Mouse (Mus musculus) megakaryocyte, embryonic 14.5 days (primary cell): ENCODE measurements around the gene Gm19345. TPM values are rescaled to one million over a fixed set of nuclear protein-coding genes. Genes with fewer than 3 reads are reported as not detected.

Experiments
- H3K27me3 ChIP-seq: replicated peaks from 2 replicates; pipeline ENCODE3; 2012; ENCODE audit warnings: inconsistent platforms
- H3K36me3 ChIP-seq: replicated peaks from 2 replicates; pipeline ENCODE3; 2012; ENCODE audit warnings: low read length, inconsistent platforms, mixed read lengths
- H3K4me1 ChIP-seq: 2 replicates; pipeline ENCODE4 v1.6.1; 2012; ENCODE audit warnings: inconsistent platforms
- H3K4me3 ChIP-seq: replicated peaks from 2 replicates; pipeline ENCODE3; 2012; ENCODE audit warnings: moderate library complexity, mild to moderate bottlenecking, inconsistent platforms
- H3K9me3 ChIP-seq: 2 replicates; pipeline ENCODE4 v1.6.1; 2012; ENCODE audit warnings: inconsistent platforms
- FLI1 ChIP-seq: IDR thresholded peaks from 2 replicates; pipeline ENCODE4 v1.6.1; 2012; ENCODE audit warnings: low read length, inconsistent platforms, mixed read lengths
- GATA1 ChIP-seq: IDR thresholded peaks from 3 replicates; pipeline ENCODE4 v1.6.1; 2012; ENCODE audit warnings: mixed read lengths, low read length, inconsistent platforms, borderline replicate concordance
- polyA plus RNA-seq: library from polyadenylated mRNA; stranded (reverse); fragments of >175 nt; gene quantifications from 2 replicates; pipeline ENCODE4 v1.2.3, GENCODE M21; 2012; ENCODE audit warnings: low replicate concordance; ENCODE audit not compliant: insufficient read depth

Gm19345 gene
- polyA plus RNA-seq, 1 experiment = 0.12 TPM

- H3K4me1 ChIP-seq = peaks cover 82% of the 10 kb centered on the region
- no peak overlapping the region for H3K4me3 ChIP-seq
- peaks cover 7% of the 10 kb centered on the region for H3K9me3 ChIP-seq
- H3K36me3 ChIP-seq = peaks cover 6% of the 10 kb centered on the region
- H3K27me3 ChIP-seq = no peaks in the 10 kb centered on the region
- TF ChIP-seq FLI1 = no peak
- no peak for TF ChIP-seq GATA1
These were observed 25.0 kb upstream of the Gm19345 start for GRCm38 (mm10) chr7:19826756-19827155.

DNA sequence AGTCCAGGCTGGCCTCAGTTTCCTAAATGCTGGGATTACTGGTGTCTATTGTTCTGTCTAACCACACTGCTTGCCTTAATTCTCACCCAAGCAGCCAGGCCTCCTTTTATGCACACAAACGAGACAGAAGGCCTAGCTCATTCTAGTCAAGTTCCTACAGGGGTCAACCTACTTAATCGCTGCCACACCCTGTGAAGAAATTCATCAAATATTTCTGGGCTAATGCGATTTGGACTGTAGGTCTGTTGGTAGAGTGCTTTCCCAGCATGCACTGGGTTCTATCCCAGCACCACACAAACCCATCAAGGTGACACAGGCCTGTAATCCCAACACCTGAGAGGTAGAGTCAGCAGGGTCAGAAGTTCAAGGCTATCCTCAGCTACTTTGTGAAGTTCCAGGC lies 22.1 kb upstream of the Gm19345 start:
- Histone ChIP-seq H3K27me3 (no peaks in the 10 kb centered on the region), H3K36me3 (peaks cover 6% of the 10 kb centered on the region), H3K4me3 (no peak overlapping the region), H3K9me3 (peaks cover 7% of the 10 kb centered on the region), H3K4me1 (peaks cover 74% of the 10 kb centered on the region)
- TF ChIP-seq FLI1 (no peak), GATA1 (no peak)

- no peak for TF ChIP-seq GATA1
- no peak for TF ChIP-seq FLI1
- H3K36me3 ChIP-seq = peaks cover 6% of the 10 kb centered on the region
- H3K27me3 ChIP-seq = no peaks in the 10 kb centered on the region
- peak overlapping the region; percentile 85 for H3K4me3 ChIP-seq
- peaks cover 7% of the 10 kb centered on the region for H3K9me3 ChIP-seq
- peaks cover 64% of the 10 kb centered on the region for H3K4me1 ChIP-seq
These were observed 21.1 kb upstream of the Gm19345 start for GRCm38 (mm10) chr7:19830682-19831156.

DNA sequence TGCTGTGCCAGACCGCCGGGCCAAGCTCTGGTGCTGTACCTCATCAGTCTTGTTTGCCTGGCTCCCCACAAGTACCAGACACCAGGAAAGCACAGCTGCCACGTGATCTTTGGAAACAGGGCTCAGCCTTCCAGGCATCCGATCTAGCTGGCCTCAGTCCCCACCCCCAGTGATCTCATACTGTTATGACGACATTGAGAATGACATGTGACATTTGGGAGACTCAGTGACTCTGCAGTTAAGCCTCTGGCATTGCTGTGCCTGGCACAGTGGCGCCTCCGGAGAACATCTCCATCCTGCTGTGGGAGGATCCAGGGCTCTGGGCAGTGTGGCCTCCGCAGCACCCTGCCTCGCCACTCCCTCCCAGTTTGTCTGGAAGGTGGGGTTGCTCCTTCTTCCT lies 20.0 kb upstream of the Gm19345 start:
- Histone ChIP-seq H3K36me3 (peaks cover 6% of the 10 kb centered on the region), H3K4me1 (peaks cover 56% of the 10 kb centered on the region), H3K4me3 (peak overlapping the region; percentile 85), H3K27me3 (no peaks in the 10 kb centered on the region), H3K9me3 (peaks cover 7% of the 10 kb centered on the region)
- TF ChIP-seq GATA1 (no peak), FLI1 (no peak)

DNA sequence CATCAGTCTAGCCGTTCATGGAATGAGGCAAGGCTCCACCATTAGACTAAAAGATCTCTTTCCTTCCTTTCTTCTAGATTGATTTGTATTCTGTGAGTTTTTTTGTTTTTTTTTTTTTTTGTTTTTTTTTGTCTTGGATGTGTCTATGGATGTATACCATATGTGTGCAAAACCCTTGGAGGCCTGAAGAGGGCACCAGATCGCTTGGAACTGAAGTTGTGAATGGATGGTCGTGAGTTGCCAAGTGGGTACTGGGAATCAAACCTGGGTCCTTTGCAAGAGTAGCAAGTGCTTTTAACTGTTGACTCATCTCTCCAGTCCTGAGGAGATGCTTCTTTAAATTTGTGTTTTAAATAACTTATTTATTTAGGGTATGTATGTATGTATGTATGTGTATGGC lies 17.7 kb upstream of the Gm19345 start:
- Histone ChIP-seq H3K27me3 (no peaks in the 10 kb centered on the region), H3K4me1 (peaks cover 56% of the 10 kb centered on the region), H3K36me3 (peaks cover 6% of the 10 kb centered on the region), H3K4me3 (no peak overlapping the region), H3K9me3 (peaks cover 7% of the 10 kb centered on the region)
- TF ChIP-seq FLI1 (no peak), GATA1 (no peak)

GRCm38 (mm10) chr7:19836843-19837242 lies 15.0 kb upstream of the Gm19345 start:
- Histone ChIP-seq H3K9me3 (no peaks in the 10 kb centered on the region), H3K27me3 (no peaks in the 10 kb centered on the region), H3K36me3 (no peaks in the 10 kb centered on the region), H3K4me1 (peaks cover 41% of the 10 kb centered on the region), H3K4me3 (no peak overlapping the region)
- no peak for TF ChIP-seq GATA1
- TF ChIP-seq FLI1 = no peak

GRCm38 (mm10) chr7:19840371-19840770 lies 11.4 kb upstream of the Gm19345 start:
- H3K27me3 ChIP-seq = peaks cover 10% of the 10 kb centered on the region
- TF ChIP-seq FLI1 = no peak
- TF ChIP-seq GATA1 = no peak
- H3K9me3 ChIP-seq = no peaks in the 10 kb centered on the region
- H3K4me1 ChIP-seq = peaks cover 51% of the 10 kb centered on the region
- no peaks in the 10 kb centered on the region for H3K36me3 ChIP-seq
- no peak overlapping the region for H3K4me3 ChIP-seq

DNA sequence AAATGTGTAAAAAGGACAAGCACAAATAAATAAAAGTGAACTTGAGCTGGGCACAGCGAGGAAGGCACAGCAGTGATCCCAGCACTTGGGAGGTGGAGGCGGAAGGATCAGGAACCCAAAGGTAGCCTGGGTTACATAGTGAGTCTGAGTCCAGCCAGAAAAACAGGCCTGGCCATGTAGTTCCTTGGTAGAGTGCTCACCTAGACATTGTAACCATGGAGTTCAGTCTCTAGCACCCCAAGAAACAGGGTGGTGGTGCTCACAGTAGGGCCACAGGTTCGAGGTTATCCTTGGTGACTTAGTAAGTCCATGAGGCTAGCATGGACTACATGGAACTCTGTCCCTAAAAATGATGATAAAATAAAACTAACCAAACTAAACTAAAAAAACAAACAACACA lies 10.9 kb upstream of the Gm19345 start:
- peaks cover 51% of the 10 kb centered on the region for H3K4me1 ChIP-seq
- no peaks in the 10 kb centered on the region for H3K9me3 ChIP-seq
- no peaks in the 10 kb centered on the region for H3K36me3 ChIP-seq
- H3K27me3 ChIP-seq = peaks cover 10% of the 10 kb centered on the region
- no peak overlapping the region for H3K4me3 ChIP-seq
- TF ChIP-seq GATA1 (no peak), FLI1 (no peak)

GRCm38 (mm10) chr7:19841686-19842413 lies 10.0 kb upstream of the Gm19345 start:
- peaks cover 10% of the 10 kb centered on the region for H3K27me3 ChIP-seq
- peaks cover 48% of the 10 kb centered on the region for H3K4me1 ChIP-seq
- no peaks in the 10 kb centered on the region for H3K9me3 ChIP-seq
- H3K36me3 ChIP-seq = no peaks in the 10 kb centered on the region
- no peak overlapping the region for H3K4me3 ChIP-seq
- no peak for TF ChIP-seq GATA1
- TF ChIP-seq FLI1 = no peak

DNA sequence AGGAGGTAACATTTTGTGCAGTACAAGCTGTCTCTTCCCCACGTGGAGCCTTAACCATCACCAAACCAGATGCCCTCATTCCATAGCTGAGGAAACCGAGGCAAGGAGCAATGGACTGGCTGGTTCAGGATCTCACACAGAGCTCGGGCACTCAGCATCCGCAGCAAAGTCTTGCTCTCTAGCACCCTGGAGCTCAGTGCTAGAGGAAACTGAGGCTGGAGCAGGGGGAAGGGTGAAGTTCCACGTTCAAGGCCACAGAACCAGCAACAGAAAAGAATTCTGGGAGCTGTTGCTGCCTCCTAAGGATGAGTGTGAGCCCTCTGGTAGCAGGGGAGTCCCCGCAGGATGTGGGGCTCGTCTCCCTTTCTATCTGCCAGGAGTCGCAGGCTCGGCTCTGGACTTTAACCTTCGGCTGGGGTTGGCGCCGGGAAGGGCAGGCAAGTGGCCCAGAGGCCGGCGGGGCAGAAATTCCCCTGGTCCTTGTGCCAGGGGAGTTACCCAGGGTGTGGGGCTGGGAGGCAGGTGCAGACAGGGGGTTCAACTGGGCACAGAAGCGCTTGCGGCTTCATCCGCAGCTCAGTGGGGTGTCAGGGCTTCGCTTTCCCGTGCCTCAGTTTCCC lies 8.8 kb upstream of the Gm19345 start:
- Histone ChIP-seq H3K9me3 (no peaks in the 10 kb centered on the region), H3K36me3 (no peaks in the 10 kb centered on the region), H3K27me3 (peaks cover 12% of the 10 kb centered on the region), H3K4me3 (no peak overlapping the region), H3K4me1 (peaks cover 56% of the 10 kb centered on the region)
- no peak for TF ChIP-seq FLI1
- TF ChIP-seq GATA1 = no peak
